Mouse (Mus musculus) heart, postnatal 0 days (tissue): ENCODE data around the gene Adra1b.

Experiments used
- CTCF ChIP-seq: IDR thresholded peaks from 2 replicates; pipeline ENCODE4 v1.5.1; 2016; ENCODE audit warnings: antibody characterized with exemption, control low read depth, low read depth
- EP300 ChIP-seq: IDR thresholded peaks from 2 replicates; pipeline ENCODE4 v1.6.1; 2016; ENCODE audit warnings: antibody characterized with exemption, low read depth

- TF ChIP-seq EP300 (no peak), CTCF (no peak)
Measured at GRCm38 (mm10) chr11:43930191-43930590, 29.2 kb upstream of the Adra1b start.
